Mouse (Mus musculus) Patski (cell line): ENCODE data around the gene Ttc13. TPM values are rescaled to one million over a fixed set of nuclear protein-coding genes. Genes with fewer than 3 reads are reported as not detected.

Experiments used
- ATAC-seq: fragments of 100-300 bp; one replicate; pipeline ENCODE4 v1.8.0; 2021
- CTCF ChIA-PET: fragments of 350-600 bp; sonication (Branson Sonifier 250); formaldehyde crosslinking; loops from one replicate; lab custom pipeline; 2022; ENCODE audit warnings: inconsistent platforms; lab: Charles Lee
- POLR2A ChIA-PET: fragments of 350-600 bp; sonication (Branson Sonifier 250); formaldehyde crosslinking; loops from one replicate; lab custom pipeline; 2022; ENCODE audit warnings: antibody characterized with exemption, inconsistent platforms; lab: Charles Lee
- DNase-seq: peaks from one replicate; pipeline ENCODE4 v3.0.0-alpha.2; 2011; ENCODE audit warnings: low read depth, low spot score
- H3K27me3 ChIP-seq: fragments of 371-371 bp; one replicate; pipeline ENCODE4 v1.5.1; 2021
- CTCF ChIP-seq: fragments of 100-300 bp; IDR thresholded peaks from one replicate; pipeline ENCODE4 v1.5.1; 2021
- in situ Hi-C: fragments of 300-500 bp; cut with MboI; formaldehyde crosslinking; loops from 3 replicates; pipeline ENCODE4 v1.11.1; 2018; ENCODE audit warnings: low pct_unique_long_range_greater_than_20kb, mixed read lengths
- polyA plus RNA-seq: library from polyadenylated mRNA; unstranded; gene quantifications from one replicate; pipeline ENCODE4 v1.2.3, GENCODE M21; 2021

Gene Ttc13
- polyA plus RNA-seq, 1 experiment from 2014 or later: 77.7 TPM

GRCm38 (mm10) chr8:124681077-124681791 lies 40.5 kb downstream of the Ttc13 start:
- in situ Hi-C loops: no loop called here
- ATAC-seq (no peak), DNase-seq (peak; percentile 48)
- ChIA-PET CTCF (interaction anchor here (0.7 to 2.6 kb wide), 5 partner anchors 9 to 73 kb away, joined by 3 to 8 read pairs (median 3); no protein-coding TSS in a partner anchor), POLR2A (interaction anchor here (0.6 kb wide), 1 partner anchor 32 kb away, joined by 3 read pairs; no protein-coding TSS in a partner anchor)
- H3K27me3 ChIP-seq: no peaks in the 10 kb centered on the region
- TF ChIP-seq CTCF: no peak

DNA sequence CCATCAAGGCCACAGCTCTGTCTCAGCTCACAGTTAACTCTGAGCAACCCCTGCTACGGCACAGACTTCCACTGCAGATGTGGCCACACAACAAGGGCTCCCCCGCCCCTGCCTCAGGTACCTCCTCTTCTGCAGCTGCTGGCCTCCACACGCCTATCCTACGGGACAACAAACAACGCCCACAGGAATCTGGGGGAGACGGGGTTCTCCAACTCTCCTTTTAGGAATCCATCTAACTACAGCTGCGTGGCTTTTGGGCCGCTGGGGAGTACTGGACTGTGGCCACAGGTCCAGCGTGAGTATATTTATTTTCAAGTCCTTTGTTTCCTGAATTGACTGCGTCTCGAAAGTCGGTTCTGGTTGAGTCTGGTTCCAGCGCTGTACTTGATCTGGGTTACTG lies 43.5 kb downstream of the Ttc13 start:
- H3K27me3 ChIP-seq: no peaks in the 10 kb centered on the region
- TF ChIP-seq CTCF: no peak
- no peak for DNase-seq

DNA sequence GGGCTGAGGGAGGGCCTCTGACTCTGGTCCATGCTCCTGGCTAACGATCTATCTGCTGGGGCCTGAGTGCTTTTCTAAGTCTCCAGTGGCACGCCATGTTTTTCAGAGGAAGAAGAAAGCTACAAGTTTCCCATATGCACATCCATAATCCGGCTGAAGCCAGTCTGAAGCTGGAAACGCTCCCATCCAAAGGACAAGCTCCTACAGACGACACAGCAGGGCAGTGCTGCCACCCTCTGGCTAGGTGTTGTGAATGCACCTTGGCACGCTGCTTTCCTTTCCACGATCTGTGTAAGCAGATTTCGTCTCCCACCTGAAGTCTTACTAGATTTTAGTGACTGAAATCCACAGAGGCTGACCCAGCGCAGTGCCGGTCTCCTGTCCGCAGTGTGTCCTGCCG lies 44.3 kb downstream of the Ttc13 start:
- H3K27me3 ChIP-seq: no peaks in the 10 kb centered on the region
- in situ Hi-C loops: loop anchor here (10.0 kb wide), 1 partner anchor 283 kb away; no protein-coding TSS in a partner anchor
- no peak for TF ChIP-seq CTCF
- DNase-seq: no peak
- ChIA-PET POLR2A (interaction anchor here (0.7 to 1.9 kb wide), 4 partner anchors 9 to 200 kb away, joined by 3 to 8 read pairs (median 3); no protein-coding TSS in a partner anchor), CTCF (interaction anchor here (0.7 to 2.7 kb wide), 15 partner anchors 9 to 186 kb away, joined by 3 to 28 read pairs (median 4); no protein-coding TSS in a partner anchor)
- ATAC-seq: no peak

More for the DNA sequence above, 43.5 kb downstream of the Ttc13 start:
- in situ Hi-C loops: loop anchor here (10.0 kb wide), 1 partner anchor 283 kb away; no protein-coding TSS in a partner anchor
- ChIA-PET POLR2A (no interaction called here), CTCF (interaction anchor here (1.2 to 2.7 kb wide), 5 partner anchors 47 to 74 kb away, joined by 4 to 28 read pairs (median 5); no protein-coding TSS in a partner anchor)
- no peak for ATAC-seq

GRCm38 (mm10) chr8:124677078-124677477 lies 44.7 kb downstream of the Ttc13 start:
- ChIA-PET POLR2A (interaction anchor here (0.7 to 1.9 kb wide), 4 partner anchors 9 to 200 kb away, joined by 3 to 8 read pairs (median 3); no protein-coding TSS in a partner anchor), CTCF (interaction anchor here (0.7 to 2.7 kb wide), 14 partner anchors 9 to 186 kb away, joined by 3 to 28 read pairs (median 4); no protein-coding TSS in a partner anchor)
- in situ Hi-C loops: loop anchor here (10.0 kb wide), 1 partner anchor 282 kb away; no protein-coding TSS in a partner anchor
- no peaks in the 10 kb centered on the region for H3K27me3 ChIP-seq
- no peak for DNase-seq
- TF ChIP-seq CTCF: no peak
- no peak for ATAC-seq

GRCm38 (mm10) chr8:124676661-124677060 lies 45.1 kb downstream of the Ttc13 start:
- DNase-seq: no peak
- ATAC-seq: no peak
- POLR2A ChIA-PET: interaction anchor here (1.3 to 1.9 kb wide), 2 partner anchors 8 to 59 kb away, joined by 3 to 8 read pairs; no protein-coding TSS in a partner anchor
- CTCF ChIA-PET: interaction anchor here (0.9 to 2.7 kb wide), 11 partner anchors 12 to 185 kb away, joined by 3 to 28 read pairs (median 3); no protein-coding TSS in a partner anchor
- H3K27me3 ChIP-seq: no peaks in the 10 kb centered on the region
- TF ChIP-seq CTCF: no peak
- in situ Hi-C loops: loop anchor here (10.0 kb wide), 1 partner anchor 282 kb away; no protein-coding TSS in a partner anchor

DNA sequence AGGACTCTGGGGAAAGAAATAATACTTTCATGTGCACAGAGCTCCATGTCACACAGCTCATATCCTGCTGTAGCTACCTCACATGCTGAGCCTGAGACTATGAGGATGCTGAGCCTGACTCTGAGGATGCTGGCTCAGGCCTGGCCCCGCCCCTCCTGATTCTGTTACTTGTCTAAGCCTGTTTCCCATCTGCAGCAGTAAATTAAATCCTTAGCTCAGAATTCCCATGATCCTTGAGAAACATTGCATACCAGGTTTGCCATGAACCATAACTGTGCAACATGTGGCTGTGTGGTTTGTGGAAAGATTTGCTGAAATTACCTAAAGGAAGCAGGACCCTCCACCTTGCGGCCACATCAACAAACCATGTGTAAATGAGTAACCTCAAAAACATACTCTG lies 49.4 kb downstream of the Ttc13 start:
- in situ Hi-C loops: loop anchor here (5.0 to 10.0 kb wide), 2 partner anchors 55 to 278 kb away; no protein-coding TSS in a partner anchor
- TF ChIP-seq CTCF: no peak
- ChIA-PET CTCF (interaction anchor here (0.9 to 1.8 kb wide), 5 partner anchors 11 to 67 kb away, joined by 3 to 5 read pairs (median 5); no protein-coding TSS in a partner anchor), POLR2A (interaction anchor here (1.5 kb wide), 2 partner anchors 29 to 51 kb away, joined by 4 to 5 read pairs; no protein-coding TSS in a partner anchor)
- ATAC-seq (peak; percentile 54), DNase-seq (peak; percentile 67)
- H3K27me3 ChIP-seq: no peaks in the 10 kb centered on the region

- H3K27me3 ChIP-seq: no peaks in the 10 kb centered on the region
- DNase-seq (no peak), ATAC-seq (no peak)
- in situ Hi-C loops: no loop called here
- no peak for TF ChIP-seq CTCF
- CTCF ChIA-PET: interaction anchor here (1.4 kb wide), 1 partner anchor 9 kb away, joined by 5 read pairs; no protein-coding TSS in a partner anchor
- POLR2A ChIA-PET: interaction anchor here (1.0 kb wide), 1 partner anchor 9 kb away, joined by 3 read pairs; no protein-coding TSS in a partner anchor
These were observed 53.0 kb downstream of the Ttc13 start for GRCm38 (mm10) chr8:124668798-124669197.

DNA sequence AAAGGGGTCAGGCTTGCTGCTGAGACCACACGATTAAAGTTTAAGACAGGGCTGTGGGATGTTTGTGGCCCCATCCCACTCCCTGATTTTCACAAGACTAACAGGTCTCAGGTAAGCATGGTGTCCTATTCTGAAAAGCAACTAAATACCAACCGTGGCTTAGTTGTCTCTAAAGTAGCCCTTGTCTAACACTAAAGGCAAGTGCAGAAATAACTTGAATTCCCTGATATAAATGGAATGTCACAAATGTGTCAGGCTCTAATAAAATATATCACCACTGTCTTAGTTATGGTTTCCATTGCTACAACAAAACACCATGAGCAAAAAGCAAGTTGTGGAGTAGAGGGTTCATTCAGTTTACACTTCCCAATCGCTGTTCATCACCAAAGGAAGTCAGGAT lies 57.4 kb downstream of the Ttc13 start:
- in situ Hi-C loops: no loop called here
- POLR2A ChIA-PET: no interaction called here
- CTCF ChIA-PET: no interaction called here
- ATAC-seq (no peak), DNase-seq (no peak)
- no peaks in the 10 kb centered on the region for H3K27me3 ChIP-seq
- no peak for TF ChIP-seq CTCF

GRCm38 (mm10) chr8:124663874-124664230 lies 57.9 kb downstream of the Ttc13 start:
- in situ Hi-C loops: no loop called here
- DNase-seq (no peak), ATAC-seq (no peak)
- CTCF ChIA-PET: no interaction called here
- no peaks in the 10 kb centered on the region for H3K27me3 ChIP-seq
- TF ChIP-seq CTCF: no peak
- POLR2A ChIA-PET: no interaction called here

GRCm38 (mm10) chr8:124663112-124663873 lies 58.5 kb downstream of the Ttc13 start, which contains the start of gene 2310022B05Rik:
Gene 2310022B05Rik (minus strand): TSS chr8:124663369.
- H3K27me3 ChIP-seq: no peaks in the 10 kb centered on the region
- POLR2A ChIA-PET: no interaction called here
- TF ChIP-seq CTCF: no peak
- ATAC-seq (peak; percentile 80), DNase-seq (no peak)
- CTCF ChIA-PET: no interaction called here
- in situ Hi-C loops: no loop called here
